Mouse (Mus musculus) gastrocnemius, adult 8-10 months (tissue): ENCODE results near the gene Ccdc78. TPM values are rescaled to one million over a fixed set of nuclear protein-coding genes. Genes with fewer than 3 reads are reported as not detected.
A peak's percentile ranks its signal among the peaks of the same experiment; 100 is the strongest.
"Not testable (repeated sequence)": the region's sequence is repeated elsewhere in the genome, so short reads cannot be mapped to it uniquely, and the experiment has no call there.

Source experiments
- DNase-seq, 2 experiments: peaks; one replicate each; pipeline ENCODE4 v3.0.0; 2022; ENCODE audit warnings: low spot score in 2 of 2
- total RNA-seq, 4 experiments: library from RNA; stranded (reverse); gene quantifications; 2 replicates each; pipeline ENCODE4 v1.2.4; 2022

Gene Ccdc78
- total RNA-seq, 4 experiments from 2014 or later, result not detected

- DNase-seq, result no peak
These were observed 5.0 kb upstream of the Ccdc78 start for GRCm38 (mm10) chr17:25781339-25781738.

GRCm38 (mm10) chr17:25783086-25783485, 3.3 kb upstream of the Ccdc78 start:
- DNase-seq, result no peak

GRCm38 (mm10) chr17:25783861-25784574, 2.4 kb upstream of the Ccdc78 start:
- no peak for DNase-seq

GRCm38 (mm10) chr17:25785281-25785745, 1.1 kb upstream of the Ccdc78 start, which contains the start of gene Haghl:
Gene Haghl (minus strand): TSS chr17:25785673.
- DNase-seq, result peak; percentile 90 to 95

GRCm38 (mm10) chr17:25786781-25787504, 563 bp downstream of the Ccdc78 start:
- DNase-seq, result no peak

GRCm38 (mm10) chr17:25791320-25791842, 5.0 kb downstream of the Ccdc78 start:
- DNase-seq, result no peak

GRCm38 (mm10) chr17:25791843-25792527, 5.6 kb downstream of the Ccdc78 start:
- DNase-seq, result peak; percentile 73 to 76

GRCm38 (mm10) chr17:25792615-25793014, 6.2 kb downstream of the Ccdc78 start, which contains the start of gene Fam173a:
Gene Fam173a (minus strand): TSS chr17:25792901.
- DNase-seq, result peak; percentile 37 to 65

GRCm38 (mm10) chr17:25794197-25794596, 7.8 kb downstream of the Ccdc78 start:
- DNase-seq, result no peak

GRCm38 (mm10) chr17:25794998-25795397, 8.6 kb downstream of the Ccdc78 start:
- DNase-seq, result no peak

GRCm38 (mm10) chr17:25795609-25796092, 9.3 kb downstream of the Ccdc78 start, which contains the start of gene AC134908.4:
Gene AC134908.4 (minus strand): TSS chr17:25795659.
- DNase-seq, result no peak

GRCm38 (mm10) chr17:25796211-25796771, 9.9 kb downstream of the Ccdc78 start:
- DNase-seq, result peak; percentile 57 to 69

GRCm38 (mm10) chr17:25796951-25797369, 10.6 kb downstream of the Ccdc78 start, which contains the start of gene Metrn:
Gene Metrn (minus strand): TSS chr17:25797136.
- DNase-seq, result peak; percentile 78 to 80

GRCm38 (mm10) chr17:25801029-25801428, 14.6 kb downstream of the Ccdc78 start:
- DNase-seq, result no peak

- no peak for DNase-seq
These were observed 16.6 kb downstream of the Ccdc78 start for GRCm38 (mm10) chr17:25802825-25803517.

GRCm38 (mm10) chr17:25806507-25806906, 20.1 kb downstream of the Ccdc78 start:
- DNase-seq, result no peak

- not testable (repeated sequence) for DNase-seq
These were observed 21.1 kb downstream of the Ccdc78 start for GRCm38 (mm10) chr17:25807452-25807851.

- no peak for DNase-seq
These were observed 21.6 kb downstream of the Ccdc78 start for GRCm38 (mm10) chr17:25808028-25808427.

- DNase-seq, result peak in 1 of 2 experiments; percentile 47
These were observed 22.6 kb downstream of the Ccdc78 start, which contains the start of gene Fbxl16 for GRCm38 (mm10) chr17:25808789-25809605. Gene Fbxl16 (plus strand): TSS chr17:25809085.
